Mouse (Mus musculus): ENCODE data around the gene Cog4. TPM values are rescaled to one million over a fixed set of nuclear protein-coding genes. Genes with fewer than 3 reads are reported as not detected.

The Cog4 gene
- total and polyA plus RNA-seq, 2 experiments from 2014 or later, result 50.9 to 51.0 TPM

DNA sequence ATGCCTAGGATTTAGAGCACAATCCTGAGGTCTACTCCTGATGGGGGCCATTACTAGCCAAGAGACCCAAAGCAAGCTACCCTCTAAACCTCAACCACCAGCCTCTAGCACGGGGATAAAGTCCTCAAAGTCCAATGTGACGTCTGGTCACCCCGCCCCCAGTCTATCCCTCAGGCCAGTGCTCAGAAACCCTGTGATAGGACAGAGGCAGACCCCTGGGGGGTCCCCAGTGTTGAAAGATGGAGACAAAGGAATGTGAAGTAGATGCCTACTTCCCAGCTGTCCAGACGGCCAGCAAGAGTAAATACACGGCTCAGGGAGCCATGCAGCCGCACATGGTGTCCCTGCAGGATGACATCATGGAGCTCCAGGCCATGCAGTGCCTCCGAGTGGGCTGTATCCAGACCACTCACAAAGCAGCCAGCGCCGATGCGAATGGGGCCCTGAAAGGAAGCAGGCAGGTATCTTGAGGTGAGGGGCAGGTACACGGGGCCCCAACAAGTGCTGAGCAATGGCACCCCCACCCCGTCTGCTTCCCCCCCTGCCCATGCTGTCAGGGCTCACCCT lies 43.6 kb downstream of the Cog4 start:
- H3K9ac ChIP-seq (replicated peaks; ENCODE audit: low read length, poor library complexity, severe bottlenecking), result no peak overlapping the region
- no peaks in the 10 kb centered on the region for H3K9me3 ChIP-seq (ENCODE audit: low read length)
- DNase-seq (ENCODE audit: low spot score) (no peak), ATAC-seq (ENCODE audit: low FRiP score) (no peak)
- no peak overlapping the region for H3K27ac ChIP-seq (ENCODE audit: low read depth, low read length)
- no peak for TF ChIP-seq CTCF (IDR thresholded peaks at IDR 0.05)
- peaks cover 27% of the 10 kb centered on the region for H3K36me3 ChIP-seq (ENCODE audit: insufficient read depth, low read length)
- no peaks in the 10 kb centered on the region for H3K4me1 ChIP-seq (ENCODE audit: insufficient read depth, low read length)
- H3K4me2 ChIP-seq (ENCODE audit: low read depth, low read length, poor library complexity, severe bottlenecking), result no peak overlapping the region
- H3K27me3 ChIP-seq (ENCODE audit: insufficient read depth, low read length), result no peaks in the 10 kb centered on the region
- 72% methylated on average over 12 of the region's 12 CpGs for WGBS
- H3K4me3 ChIP-seq (ENCODE audit: low read depth, low read length), result no peak overlapping the region

DNA sequence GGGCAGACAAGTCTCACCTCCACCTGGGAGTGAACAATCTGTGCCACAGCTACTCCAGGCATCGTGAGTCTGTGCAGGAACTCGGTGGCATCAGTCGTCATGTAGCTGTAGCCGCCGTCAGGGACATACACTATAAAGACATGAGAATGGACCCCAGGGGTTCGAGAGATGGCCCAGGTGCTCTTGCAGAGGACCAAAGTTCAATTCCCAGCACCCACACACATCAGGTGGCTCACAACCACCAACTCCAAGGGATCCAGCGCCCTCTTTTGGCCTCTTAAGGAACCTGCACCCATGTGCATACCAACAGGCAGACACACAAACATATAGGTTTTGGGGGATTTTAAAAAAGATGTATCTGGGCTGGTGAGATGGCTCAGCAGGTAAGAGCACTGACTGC lies 45.6 kb downstream of the Cog4 start:
- Histone ChIP-seq H3K4me3 (ENCODE audit: low read depth, low read length) (no peak overlapping the region), H3K4me2 (ENCODE audit: low read depth, low read length, poor library complexity, severe bottlenecking) (no peak overlapping the region), H3K9me3 (ENCODE audit: low read length) (no peaks in the 10 kb centered on the region), H3K9ac (replicated peaks; ENCODE audit: low read length, poor library complexity, severe bottlenecking) (no peak overlapping the region), H3K36me3 (ENCODE audit: insufficient read depth, low read length) (peaks cover 18% of the 10 kb centered on the region), H3K27me3 (ENCODE audit: insufficient read depth, low read length) (no peaks in the 10 kb centered on the region), H3K4me1 (ENCODE audit: insufficient read depth, low read length) (no peaks in the 10 kb centered on the region), H3K27ac (ENCODE audit: low read depth, low read length) (no peak overlapping the region)
- ATAC-seq (ENCODE audit: low FRiP score) (no peak), DNase-seq (ENCODE audit: low spot score) (no peak)
- no peak for TF ChIP-seq CTCF (IDR thresholded peaks at IDR 0.05)
- WGBS, result 92% methylated on average over 7 of the region's 7 CpGs

DNA sequence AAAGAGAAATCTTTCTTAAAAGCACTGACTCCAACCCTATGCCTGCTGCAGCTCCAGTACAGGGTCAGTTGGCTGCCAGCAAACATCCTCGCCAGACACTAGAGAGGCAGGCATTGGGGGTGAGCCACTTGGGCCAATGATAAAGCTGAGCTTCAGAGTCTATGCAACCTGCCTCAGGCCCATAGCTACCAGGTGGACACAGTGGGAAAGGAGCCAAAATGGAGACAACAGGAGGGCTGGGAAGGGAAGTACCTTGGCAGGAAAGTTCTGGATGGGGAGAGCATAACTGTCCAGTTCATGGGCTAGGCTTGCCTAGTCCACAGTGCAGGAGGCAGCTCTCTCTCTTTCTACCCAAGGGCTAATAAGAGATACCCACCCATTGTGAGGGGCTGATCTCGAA lies 46.5 kb downstream of the Cog4 start:
- H3K4me1 ChIP-seq (ENCODE audit: insufficient read depth, low read length), result no peaks in the 10 kb centered on the region
- peaks cover 18% of the 10 kb centered on the region for H3K36me3 ChIP-seq (ENCODE audit: insufficient read depth, low read length)
- H3K27ac ChIP-seq (ENCODE audit: low read depth, low read length), result no peak overlapping the region
- DNase-seq (ENCODE audit: low spot score) (no peak), ATAC-seq (ENCODE audit: low FRiP score) (no peak)
- WGBS, result 93% methylated on average over 2 of the region's 2 CpGs
- H3K4me3 ChIP-seq (ENCODE audit: low read depth, low read length), result no peak overlapping the region
- H3K9ac ChIP-seq (replicated peaks; ENCODE audit: low read length, poor library complexity, severe bottlenecking), result no peak overlapping the region
- H3K4me2 ChIP-seq (ENCODE audit: low read depth, low read length, poor library complexity, severe bottlenecking), result no peak overlapping the region
- H3K27me3 ChIP-seq (ENCODE audit: insufficient read depth, low read length), result no peaks in the 10 kb centered on the region
- H3K9me3 ChIP-seq (ENCODE audit: low read length), result no peaks in the 10 kb centered on the region
- TF ChIP-seq CTCF (IDR thresholded peaks at IDR 0.05), result no peak

- no peak for ATAC-seq (ENCODE audit: low FRiP score)
- Histone ChIP-seq H3K9ac (replicated peaks; ENCODE audit: low read length, poor library complexity, severe bottlenecking) (no peak overlapping the region), H3K27ac (ENCODE audit: low read depth, low read length) (no peak overlapping the region), H3K9me3 (ENCODE audit: low read length) (no peaks in the 10 kb centered on the region), H3K4me3 (ENCODE audit: low read depth, low read length) (no peak overlapping the region), H3K27me3 (ENCODE audit: insufficient read depth, low read length) (no peaks in the 10 kb centered on the region), H3K4me2 (ENCODE audit: low read depth, low read length, poor library complexity, severe bottlenecking) (no peak overlapping the region), H3K4me1 (ENCODE audit: insufficient read depth, low read length) (no peaks in the 10 kb centered on the region), H3K36me3 (ENCODE audit: insufficient read depth, low read length) (peaks cover 15% of the 10 kb centered on the region)
- 90% methylated on average over 10 of the region's 10 CpGs for WGBS
- no peak for DNase-seq (ENCODE audit: low spot score)
- TF ChIP-seq CTCF (IDR thresholded peaks at IDR 0.05), result no peak
These were observed 48.5 kb downstream of the Cog4 start for GRCm38 (mm10) chr8:110894851-110895250.

- Histone ChIP-seq H3K4me3 (ENCODE audit: low read depth, low read length) (no peak overlapping the region), H3K36me3 (ENCODE audit: insufficient read depth, low read length) (peaks cover 11% of the 10 kb centered on the region), H3K27ac (ENCODE audit: low read depth, low read length) (no peak overlapping the region), H3K4me1 (ENCODE audit: insufficient read depth, low read length) (no peaks in the 10 kb centered on the region), H3K27me3 (ENCODE audit: insufficient read depth, low read length) (no peaks in the 10 kb centered on the region), H3K4me2 (ENCODE audit: low read depth, low read length, poor library complexity, severe bottlenecking) (no peak overlapping the region), H3K9me3 (ENCODE audit: low read length) (no peaks in the 10 kb centered on the region), H3K9ac (replicated peaks; ENCODE audit: low read length, poor library complexity, severe bottlenecking) (no peak overlapping the region)
- DNase-seq (ENCODE audit: low spot score), result no peak
- WGBS, result 86% methylated on average over 8 of the region's 9 CpGs
- no peak for ATAC-seq (ENCODE audit: low FRiP score)
- TF ChIP-seq CTCF (IDR thresholded peaks at IDR 0.05), result no peak
These were observed 48.9 kb downstream of the Cog4 start for GRCm38 (mm10) chr8:110895254-110895653.

- H3K9ac ChIP-seq (replicated peaks; ENCODE audit: low read length, poor library complexity, severe bottlenecking), result no peak overlapping the region
- no peaks in the 10 kb centered on the region for H3K4me1 ChIP-seq (ENCODE audit: insufficient read depth, low read length)
- H3K4me2 ChIP-seq (ENCODE audit: low read depth, low read length, poor library complexity, severe bottlenecking), result no peak overlapping the region
- no peak overlapping the region for H3K27ac ChIP-seq (ENCODE audit: low read depth, low read length)
- peaks cover 11% of the 10 kb centered on the region for H3K36me3 ChIP-seq (ENCODE audit: insufficient read depth, low read length)
- no peak for TF ChIP-seq CTCF (IDR thresholded peaks at IDR 0.05)
- ATAC-seq (ENCODE audit: low FRiP score) (no peak), DNase-seq (ENCODE audit: low spot score) (no peak)
- 94% methylated on average over 13 of the region's 13 CpGs for WGBS
- no peaks in the 10 kb centered on the region for H3K9me3 ChIP-seq (ENCODE audit: low read length)
- H3K4me3 ChIP-seq (ENCODE audit: low read depth, low read length), result no peak overlapping the region
- no peaks in the 10 kb centered on the region for H3K27me3 ChIP-seq (ENCODE audit: insufficient read depth, low read length)
These were observed 49.4 kb downstream of the Cog4 start for GRCm38 (mm10) chr8:110895812-110896211.
